Mouse (Mus musculus) cortical plate, adult 2 months (tissue): ENCODE data around the gene Ddn. TPM values are rescaled to one million over a fixed set of nuclear protein-coding genes. Genes with fewer than 3 reads are reported as not detected.

ENCODE experiments used
- H3K27ac ChIP-seq: fragments of 200-500 bp; 2 replicates; pipeline ENCODE4 v1.5.1; 2012; ENCODE audit warnings: low read length, control low read depth, inconsistent platforms; ENCODE audit not compliant: insufficient read depth
- H3K4me1 ChIP-seq: fragments of 200-500 bp; 2 replicates; pipeline ENCODE4 v1.6.1; 2011; ENCODE audit warnings: low read length; ENCODE audit not compliant: control insufficient read depth, insufficient read depth
- H3K4me3 ChIP-seq: fragments of 200-500 bp; 2 replicates; pipeline ENCODE4 v1.5.1; 2011; ENCODE audit warnings: mild to moderate bottlenecking, low read length, control low read depth; ENCODE audit not compliant: insufficient read depth
- CTCF ChIP-seq: fragments of 200-500 bp; IDR thresholded peaks from 2 replicates; pipeline ENCODE4 v1.5.1; 2011; ENCODE audit warnings: mild to moderate bottlenecking, control low read depth, low read length; ENCODE audit not compliant: insufficient read depth; ENCODE audit errors: extremely low read depth
- POLR2A ChIP-seq: fragments of 200-500 bp; IDR thresholded peaks from 2 replicates; pipeline ENCODE4 v1.6.1; 2011; ENCODE audit warnings: mild to moderate bottlenecking, low read length, control low read depth; ENCODE audit not compliant: insufficient read depth; ENCODE audit errors: extremely low read depth
- polyA plus RNA-seq: library from polyadenylated mRNA; depleted of rRNA; stranded (reverse); fragments of >200 nt; gene quantifications from 2 replicates; pipeline ENCODE4 v1.2.3, GENCODE M21; 2012

Gene Ddn
- polyA plus RNA-seq, 1 experiment, result 723 TPM

- TF ChIP-seq POLR2A, result no peak
- no peak for TF ChIP-seq CTCF
- Histone ChIP-seq H3K4me1 (peaks cover 5% of the 10 kb centered on the region), H3K27ac (no peak overlapping the region), H3K4me3 (no peak overlapping the region)
These were observed 32.2 kb downstream of the Ddn start for GRCm38 (mm10) chr15:98777005-98777616.

GRCm38 (mm10) chr15:98776280-98777004 lies 32.8 kb downstream of the Ddn start:
- no peak overlapping the region for H3K27ac ChIP-seq
- peaks cover 5% of the 10 kb centered on the region for H3K4me1 ChIP-seq
- H3K4me3 ChIP-seq, result no peak overlapping the region
- no peak for TF ChIP-seq CTCF
- no peak for TF ChIP-seq POLR2A

DNA sequence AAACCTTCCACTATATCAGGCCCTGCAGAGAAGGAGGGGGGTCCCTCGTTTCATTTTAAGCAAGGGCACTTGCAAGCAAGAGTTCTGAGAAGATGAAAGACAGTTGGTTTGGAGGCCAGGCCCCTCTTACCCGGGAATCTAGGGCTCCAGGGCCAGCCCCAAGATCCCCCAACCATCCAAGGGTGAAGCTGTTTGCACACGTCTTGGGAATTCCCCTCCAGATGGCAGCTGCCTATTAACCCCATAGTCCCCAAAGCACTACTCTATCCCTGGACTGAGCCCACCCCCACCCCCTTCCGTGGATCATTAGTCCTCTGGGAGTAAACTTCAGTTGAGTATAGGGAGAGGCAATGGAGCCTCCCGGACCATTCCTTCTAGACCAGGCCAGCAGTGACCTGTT lies 33.8 kb downstream of the Ddn start:
- Histone ChIP-seq H3K4me3 (no peak overlapping the region), H3K27ac (no peak overlapping the region), H3K4me1 (peaks cover 5% of the 10 kb centered on the region)
- TF ChIP-seq CTCF, result no peak
- TF ChIP-seq POLR2A, result no peak

DNA sequence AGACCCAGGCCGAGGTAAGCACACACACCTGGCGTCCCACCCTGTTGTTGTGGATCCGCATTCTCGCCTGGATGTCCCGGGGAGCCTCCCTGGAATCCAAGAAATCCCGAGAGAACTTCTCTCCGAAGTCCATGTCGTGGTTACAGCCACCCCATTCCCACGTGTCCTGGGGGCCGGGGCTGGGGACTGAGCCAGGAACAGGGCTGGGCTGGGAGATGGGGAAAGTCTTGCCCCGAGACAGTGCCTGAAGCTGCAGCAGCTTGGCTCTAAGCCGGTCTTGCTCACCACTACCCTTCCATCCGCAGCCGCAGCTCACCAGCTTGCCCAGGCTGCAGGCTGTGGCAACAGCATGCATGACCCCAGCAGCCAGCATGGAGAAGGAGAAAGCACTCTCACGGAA lies 35.2 kb downstream of the Ddn start:
- no peak for TF ChIP-seq CTCF
- no peak for TF ChIP-seq POLR2A
- H3K4me1 ChIP-seq, result peaks cover 5% of the 10 kb centered on the region
- H3K4me3 ChIP-seq, result no peak overlapping the region
- no peak overlapping the region for H3K27ac ChIP-seq

DNA sequence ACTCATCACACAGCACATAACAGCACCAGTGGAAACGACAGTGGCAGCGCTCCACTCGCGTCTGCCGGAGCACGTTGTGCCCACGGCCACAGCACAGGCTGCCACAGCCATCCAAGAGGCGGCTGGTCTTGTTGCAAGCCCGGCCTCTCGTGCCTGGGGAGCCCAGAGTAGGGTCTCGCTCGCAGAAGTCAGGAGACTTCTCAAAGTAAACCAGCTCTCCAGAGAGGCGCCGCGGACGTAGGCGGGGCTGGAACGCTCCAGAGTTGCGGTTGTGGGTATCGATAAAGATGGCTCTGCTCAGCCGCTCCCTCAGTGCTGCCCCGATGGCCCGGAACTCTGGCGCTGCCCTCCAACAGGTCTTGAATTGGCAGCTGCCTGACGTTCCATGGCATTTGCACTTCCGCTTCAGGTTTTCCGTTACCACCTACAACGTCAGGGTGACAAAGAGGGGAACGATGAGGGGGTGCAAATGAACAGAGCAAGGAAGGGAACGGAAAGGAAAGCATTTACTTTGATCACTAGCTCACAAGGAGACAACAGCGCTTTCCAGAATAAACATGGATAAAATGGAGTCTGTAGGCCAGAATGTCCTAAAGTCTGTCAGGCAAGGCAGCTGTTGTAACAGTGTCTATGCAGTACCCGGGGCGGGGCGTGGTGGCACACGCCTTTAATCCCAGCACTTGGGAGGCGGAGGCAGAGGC lies 36.6 kb downstream of the Ddn start:
- peaks cover 5% of the 10 kb centered on the region for H3K4me1 ChIP-seq
- no peak for TF ChIP-seq POLR2A
- no peak for TF ChIP-seq CTCF
- H3K4me3 ChIP-seq, result peak overlapping the region; percentile 26
- H3K27ac ChIP-seq, result no peak overlapping the region

DNA sequence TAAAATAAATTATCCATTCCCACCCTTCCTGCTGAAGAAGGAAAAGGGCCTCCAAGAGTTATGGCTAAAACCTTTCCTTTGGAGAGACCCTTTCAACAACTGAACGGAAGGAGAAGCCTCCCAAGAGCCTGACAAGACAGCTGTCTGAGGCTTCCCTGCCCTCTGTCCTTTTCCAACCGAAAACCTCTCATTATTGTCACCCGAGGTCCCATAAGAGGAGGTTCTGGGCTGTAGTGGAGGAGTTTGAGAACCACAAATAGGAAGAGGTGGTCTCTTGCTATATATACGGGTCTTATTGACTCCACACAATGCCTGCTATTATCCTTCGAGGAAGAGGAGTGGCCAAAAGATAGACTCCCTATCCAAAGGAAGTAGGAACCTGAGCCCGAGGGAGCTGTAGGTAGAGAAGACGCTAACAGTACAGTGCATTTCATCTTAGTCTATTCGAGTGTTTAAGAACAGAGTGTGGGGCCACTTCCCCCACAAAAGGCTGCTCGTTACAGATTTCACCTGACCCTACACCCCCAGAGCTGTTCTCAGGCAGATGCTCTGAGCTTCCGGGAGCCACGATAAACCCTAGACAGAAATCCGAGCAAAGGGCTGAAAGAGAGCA lies 37.4 kb downstream of the Ddn start:
- TF ChIP-seq CTCF, result no peak
- Histone ChIP-seq H3K4me1 (peaks cover 5% of the 10 kb centered on the region), H3K4me3 (peak overlapping the region; percentile 26; the same call in 1 of the 2 replicates)

DNA sequence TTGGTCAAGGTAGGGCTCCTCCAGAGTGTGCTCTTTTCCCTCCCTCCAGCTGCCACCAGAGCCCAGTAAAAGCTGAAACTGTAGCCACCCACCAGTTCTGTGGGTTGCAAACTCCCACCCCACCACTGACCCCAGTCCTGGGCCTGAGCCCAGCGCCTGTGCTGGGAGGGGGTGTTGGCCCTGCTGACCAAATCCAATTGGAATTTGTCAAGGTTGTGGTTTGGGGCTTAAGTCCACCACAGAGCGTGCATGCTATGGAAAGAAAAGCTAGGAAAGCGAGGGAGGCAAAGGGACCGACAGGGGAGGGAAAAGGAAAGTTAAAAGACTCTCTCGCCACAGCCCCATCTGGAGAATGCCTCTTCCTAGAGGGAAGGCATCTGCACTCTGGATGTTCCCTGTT lies 41.0 kb downstream of the Ddn start:
- H3K4me3 ChIP-seq, result no peak overlapping the region
- H3K27ac ChIP-seq, result no peak overlapping the region
- no peak for TF ChIP-seq POLR2A
- TF ChIP-seq CTCF, result no peak
- H3K4me1 ChIP-seq, result peaks cover 5% of the 10 kb centered on the region

More for the DNA sequence above, 37.4 kb downstream of the Ddn start:
- no peak overlapping the region for H3K27ac ChIP-seq

GRCm38 (mm10) chr15:98765929-98766328 lies 43.4 kb downstream of the Ddn start:
- Histone ChIP-seq H3K4me3 (no peak overlapping the region), H3K27ac (no peak overlapping the region), H3K4me1 (peaks cover 6% of the 10 kb centered on the region)
- TF ChIP-seq CTCF (no peak), POLR2A (no peak)

- Histone ChIP-seq H3K27ac (peak within 1 kb of the TSS; percentile 86), H3K4me1 (peaks cover 11% of the 10 kb centered on the region), H3K4me3 (peak within 1 kb of the TSS; percentile 78)
- peak; percentile 86 for TF ChIP-seq POLR2A
- TF ChIP-seq CTCF, result no peak
These were observed 46.4 kb downstream of the Ddn start, which contains the start of gene Arf3 for GRCm38 (mm10) chr15:98762670-98763529. TSS of gene Arf3 (minus strand) at chr15:98763214.

DNA sequence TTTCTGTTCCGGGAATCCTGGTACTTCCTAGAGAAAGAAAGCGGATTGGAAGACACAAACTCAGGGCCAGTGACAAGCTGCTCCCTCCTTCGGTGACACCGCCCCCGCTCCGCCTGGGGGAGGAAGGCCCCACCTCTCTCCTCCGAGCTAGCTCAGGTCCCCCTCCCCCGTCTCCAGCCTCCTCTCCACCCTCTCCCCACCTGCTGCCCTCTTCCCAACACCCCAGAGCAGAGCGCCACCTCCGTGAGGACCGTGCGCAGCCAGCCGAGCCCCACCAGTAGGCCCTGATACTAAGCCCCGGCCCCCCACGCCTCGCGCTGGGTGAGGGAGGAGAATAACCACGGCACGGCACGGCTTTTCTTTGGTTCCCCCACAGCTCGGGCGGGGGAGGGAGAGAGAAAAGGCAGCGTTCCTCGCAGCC lies 47.1 kb downstream of the Ddn start:
- TF ChIP-seq CTCF (no peak), POLR2A (no peak; the same call in 1 of the 2 replicates)
- H3K4me3 ChIP-seq, result peak overlapping the region; percentile 78
- H3K4me1 ChIP-seq, result peaks cover 11% of the 10 kb centered on the region
- H3K27ac ChIP-seq, result peak overlapping the region; percentile 63; the same call in 1 of the 2 replicates
